Mouse (Mus musculus): ENCODE measurements at regions not wholly inside any gene's neighbourhood (a gene's known extent, or its start where the extent isn't known, plus 50 kb on each side); places are given as distances from the start of the nearest gene placed in this dataset.

DNA sequence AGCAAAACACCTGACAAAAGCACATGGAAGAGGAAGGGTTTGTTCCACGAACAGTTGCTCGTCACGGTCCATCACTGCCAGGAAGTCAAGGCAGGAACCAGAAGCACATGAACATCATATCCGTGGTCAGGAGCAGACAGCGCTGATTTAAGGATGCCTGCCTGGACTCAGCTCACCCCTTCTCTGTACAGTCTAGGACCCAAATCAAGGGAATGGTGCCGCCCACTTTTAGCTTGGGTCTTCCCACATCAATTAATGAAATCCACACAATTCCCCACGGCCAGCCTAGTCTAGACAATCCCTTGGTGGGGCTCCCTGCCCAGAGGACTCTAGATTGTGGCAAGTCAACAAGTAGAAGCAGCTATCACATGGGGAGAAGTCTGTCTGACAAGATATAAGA is 137.8 kb downstream of the Usp31 start:
- TF ChIP-seq CTCF (IDR thresholded peaks at IDR 0.05; ENCODE audit: control insufficient read depth, insufficient read depth, low read length) (no peak), POLR2A (IDR thresholded peaks at IDR 0.05; ENCODE audit: borderline replicate concordance, control insufficient read depth, low read depth, low read length) (no peak)

All from bone marrow, adult 2 months (tissue).